Mouse (Mus musculus): ENCODE measurements around the gene Gprin1. TPM values are rescaled to one million over a fixed set of nuclear protein-coding genes. Genes with fewer than 3 reads are reported as not detected.

Gprin1 gene
- polyA plus RNA-seq, 1 experiment from 2014 or later = 10.8 TPM

DNA sequence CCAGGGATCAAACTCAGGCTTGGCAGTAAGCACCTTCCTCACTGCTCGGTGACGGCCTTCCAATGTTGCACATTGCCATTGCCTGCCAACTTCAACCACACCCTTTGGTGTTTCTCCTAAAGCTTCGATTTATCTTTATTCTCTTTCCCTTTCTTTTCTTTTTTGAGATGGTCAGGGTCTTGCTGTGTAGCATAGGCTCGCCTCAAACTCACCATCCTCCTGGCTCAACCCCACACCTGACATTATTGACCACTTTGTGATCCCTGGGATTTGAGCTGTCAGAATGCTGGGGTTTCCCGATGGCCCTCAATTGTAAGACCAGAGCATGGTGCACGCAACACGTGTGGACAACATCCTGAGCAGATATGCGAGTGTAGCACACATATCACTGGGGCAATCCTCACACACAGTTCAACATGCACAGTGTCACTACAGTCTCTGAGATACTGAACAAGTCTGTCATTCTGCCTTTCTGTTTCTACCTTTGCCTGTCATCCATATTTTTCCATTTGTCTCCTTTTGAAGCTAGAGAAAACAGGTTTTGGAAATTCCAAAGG lies 6.6 kb upstream of the Gprin1 start:
- Histone ChIP-seq H3K9ac (ENCODE audit: low read length) (no peak overlapping the region), H3K27me3 (ENCODE audit: control insufficient read depth, insufficient read depth, low read length) (peaks cover 7% of the 10 kb centered on the region; the same call in 1 of the 2 replicates), H3K9me3 (ENCODE audit: control insufficient read depth, low read length) (no peaks in the 10 kb centered on the region), H3K36me3 (ENCODE audit: control insufficient read depth, insufficient read depth, low read length) (no peaks in the 10 kb centered on the region), H3K4me2 (no peak overlapping the region), H3K27ac (ENCODE audit: low read depth, low read length) (no peak overlapping the region), H3K4me3 (ENCODE audit: low read depth, low read length) (no peak overlapping the region), H3K4me1 (ENCODE audit: control insufficient read depth, insufficient read depth, low read length) (peaks cover 20% of the 10 kb centered on the region)
- WGBS = 86% methylated on average over 8 of the region's 8 CpGs
- DNase-seq (ENCODE audit: low spot score, missing footprints) (peak; percentile 65), ATAC-seq (ENCODE audit: low FRiP score) (no peak)

DNA sequence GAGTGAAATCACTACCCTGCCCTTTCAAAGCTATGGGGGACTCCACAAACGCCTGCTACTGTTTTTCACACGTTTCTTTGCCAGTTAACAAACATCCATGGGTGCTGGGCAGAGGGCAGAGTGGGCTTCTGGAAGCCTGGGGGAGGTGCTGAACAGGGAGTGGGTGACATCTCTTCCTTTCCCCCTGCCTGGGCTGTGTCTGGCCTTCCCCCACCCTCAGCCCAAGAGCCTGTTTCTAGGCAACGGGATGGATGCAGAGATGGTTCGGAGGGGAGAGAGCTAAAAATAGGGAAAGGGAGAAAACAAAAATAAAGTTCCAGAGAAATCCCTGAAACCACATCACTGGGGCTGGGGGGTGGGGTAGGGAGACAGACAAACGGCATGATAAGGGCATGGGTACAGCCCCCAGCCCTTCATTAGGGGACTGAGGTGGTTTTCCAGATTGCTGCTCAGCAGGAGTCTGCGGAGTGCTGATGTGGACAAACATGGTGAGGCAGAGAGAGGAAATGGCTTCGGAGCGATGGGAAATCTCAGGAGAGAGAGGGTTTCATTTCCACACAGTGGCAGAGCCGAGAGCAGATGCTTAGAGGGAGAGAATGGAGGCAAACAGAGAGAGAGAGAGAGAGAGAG lies 5.6 kb upstream of the Gprin1 start:
- no peak overlapping the region for H3K9ac ChIP-seq (ENCODE audit: low read length)
- H3K27ac ChIP-seq (ENCODE audit: low read depth, low read length) = peak overlapping the region; percentile 27; the same call in 1 of the 2 replicates
- no peak overlapping the region for H3K4me3 ChIP-seq (ENCODE audit: low read depth, low read length)
- H3K4me2 ChIP-seq = no peak overlapping the region
- WGBS = 25% methylated on average over 9 of the region's 9 CpGs
- DNase-seq (ENCODE audit: low spot score, missing footprints) (no peak), ATAC-seq (ENCODE audit: low FRiP score) (no peak)
- peaks cover 20% of the 10 kb centered on the region for H3K4me1 ChIP-seq (ENCODE audit: control insufficient read depth, insufficient read depth, low read length)
- H3K27me3 ChIP-seq (ENCODE audit: control insufficient read depth, insufficient read depth, low read length) = peaks cover 14% of the 10 kb centered on the region
- no peaks in the 10 kb centered on the region for H3K36me3 ChIP-seq (ENCODE audit: control insufficient read depth, insufficient read depth, low read length)
- no peaks in the 10 kb centered on the region for H3K9me3 ChIP-seq (ENCODE audit: control insufficient read depth, low read length)

DNA sequence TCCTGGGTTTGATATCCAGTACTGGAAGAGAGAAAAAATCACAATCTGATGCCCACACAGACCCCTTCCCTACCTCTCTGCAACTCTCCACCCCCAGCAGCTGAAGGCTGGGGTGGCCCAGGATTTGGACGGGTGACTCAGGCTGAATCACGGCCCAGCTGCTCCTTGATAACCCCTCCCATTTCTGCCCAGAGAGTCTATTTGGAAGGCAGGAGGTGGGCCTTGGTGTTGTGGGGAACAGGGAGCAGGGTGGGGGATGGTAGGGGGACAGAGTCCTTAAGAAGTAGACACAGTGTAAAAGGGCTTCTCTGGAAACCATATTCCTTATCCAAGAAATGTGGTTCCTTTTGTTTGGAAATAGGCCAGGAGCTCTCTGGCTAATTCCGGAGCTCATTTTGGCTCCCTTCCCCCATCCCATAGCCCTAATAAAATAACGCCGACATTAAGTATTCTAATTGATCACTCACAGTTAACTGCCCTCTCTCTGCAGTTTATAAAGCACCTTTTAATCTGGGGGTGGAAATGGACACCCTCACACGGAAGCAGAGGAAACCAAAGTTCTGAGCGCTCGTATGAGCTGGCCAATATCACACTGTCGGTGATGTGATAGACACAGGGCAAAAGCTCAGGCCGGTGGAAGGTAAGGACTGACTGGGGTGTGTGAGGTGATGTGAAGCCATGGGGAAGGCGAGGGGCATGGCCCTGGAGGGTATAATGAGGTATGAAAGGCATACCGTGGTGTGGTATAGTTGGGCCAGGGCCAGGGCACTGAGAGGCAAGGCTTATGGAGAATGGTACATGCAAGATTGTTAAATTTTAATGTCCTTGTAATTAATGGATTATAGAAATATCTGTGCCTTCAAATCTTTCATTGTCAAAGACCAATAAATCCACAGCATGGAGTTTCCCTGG lies 4.8 kb upstream of the Gprin1 start:
- 0 out of 2 replicates have a peak overlapping the region, but pooled peaks have one; percentile 27 for H3K27ac ChIP-seq (ENCODE audit: low read depth, low read length)
- H3K27me3 ChIP-seq (ENCODE audit: control insufficient read depth, insufficient read depth, low read length) = peaks cover 17% of the 10 kb centered on the region
- no peaks in the 10 kb centered on the region for H3K9me3 ChIP-seq (ENCODE audit: control insufficient read depth, low read length)
- H3K4me3 ChIP-seq (ENCODE audit: low read depth, low read length) = no peak overlapping the region
- H3K4me2 ChIP-seq = no peak overlapping the region
- WGBS = 50% methylated on average over 12 of the region's 12 CpGs
- no peak for DNase-seq (ENCODE audit: low spot score, missing footprints)
- peaks cover 15% of the 10 kb centered on the region for H3K4me1 ChIP-seq (ENCODE audit: control insufficient read depth, insufficient read depth, low read length)
- H3K9ac ChIP-seq (ENCODE audit: low read length) = no peak overlapping the region
- ATAC-seq (ENCODE audit: low FRiP score) = no peak
- H3K36me3 ChIP-seq (ENCODE audit: control insufficient read depth, insufficient read depth, low read length) = no peaks in the 10 kb centered on the region

DNA sequence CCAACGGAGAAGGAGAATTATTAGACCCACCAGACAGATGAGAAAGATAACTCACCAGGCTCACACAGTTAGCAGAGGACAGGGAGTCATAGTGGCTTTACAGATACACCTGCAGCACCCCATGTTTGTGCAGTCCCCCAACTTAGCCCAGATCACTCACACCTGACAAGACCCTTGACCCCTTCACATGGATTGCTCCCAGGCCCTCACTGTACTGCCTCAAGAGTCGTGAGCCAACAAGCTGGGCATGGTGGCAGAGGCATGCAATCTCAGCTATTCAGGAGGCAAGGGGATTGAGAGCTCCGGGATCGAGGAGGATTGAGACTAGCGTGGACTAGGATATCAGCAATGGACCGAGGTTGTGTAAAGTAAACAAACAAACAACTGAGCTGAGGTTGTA lies 4.1 kb upstream of the Gprin1 start:
- Histone ChIP-seq H3K27ac (ENCODE audit: low read depth, low read length) (no peak overlapping the region), H3K9me3 (ENCODE audit: control insufficient read depth, low read length) (no peaks in the 10 kb centered on the region), H3K4me1 (ENCODE audit: control insufficient read depth, insufficient read depth, low read length) (peaks cover 10% of the 10 kb centered on the region), H3K4me3 (ENCODE audit: low read depth, low read length) (no peak overlapping the region), H3K4me2 (no peak overlapping the region), H3K9ac (ENCODE audit: low read length) (no peak overlapping the region), H3K27me3 (ENCODE audit: control insufficient read depth, insufficient read depth, low read length) (peaks cover 17% of the 10 kb centered on the region), H3K36me3 (ENCODE audit: control insufficient read depth, insufficient read depth, low read length) (no peaks in the 10 kb centered on the region)
- WGBS = 67% methylated on average over 6 of the region's 6 CpGs
- no peak for DNase-seq (ENCODE audit: low spot score, missing footprints)
- ATAC-seq (ENCODE audit: low FRiP score) = no peak

DNA sequence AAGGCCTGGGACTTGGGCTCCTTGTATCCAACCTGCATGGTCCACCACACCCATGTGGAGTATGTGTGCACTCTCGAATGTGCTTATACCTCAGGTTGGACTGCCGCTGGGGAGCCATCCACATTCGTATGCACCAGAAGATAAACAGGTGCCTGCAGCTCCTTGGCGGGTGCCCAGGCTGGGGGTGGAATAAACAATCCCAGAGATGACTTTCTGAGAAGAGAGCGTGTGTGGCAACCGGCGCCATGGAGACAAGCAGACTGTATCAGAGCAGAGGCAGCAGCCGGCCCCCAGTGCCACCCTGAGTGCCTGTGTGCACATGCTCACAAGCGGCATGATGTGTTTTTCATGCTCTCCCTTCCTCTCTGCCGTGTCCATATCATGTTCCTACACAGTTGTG lies 3.0 kb upstream of the Gprin1 start:
- no peak for DNase-seq (ENCODE audit: low spot score, missing footprints)
- H3K4me1 ChIP-seq (ENCODE audit: control insufficient read depth, insufficient read depth, low read length) = peaks cover 16% of the 10 kb centered on the region
- H3K4me3 ChIP-seq (ENCODE audit: low read depth, low read length) = no peak overlapping the region
- no peak for ATAC-seq (ENCODE audit: low FRiP score)
- no peaks in the 10 kb centered on the region for H3K36me3 ChIP-seq (ENCODE audit: control insufficient read depth, insufficient read depth, low read length)
- H3K4me2 ChIP-seq = no peak overlapping the region
- H3K27me3 ChIP-seq (ENCODE audit: control insufficient read depth, insufficient read depth, low read length) = peaks cover 17% of the 10 kb centered on the region
- WGBS = 76% methylated on average over 10 of the region's 10 CpGs
- no peak overlapping the region for H3K9ac ChIP-seq (ENCODE audit: low read length)
- no peaks in the 10 kb centered on the region for H3K9me3 ChIP-seq (ENCODE audit: control insufficient read depth, low read length)
- H3K27ac ChIP-seq (ENCODE audit: low read depth, low read length) = no peak overlapping the region

DNA sequence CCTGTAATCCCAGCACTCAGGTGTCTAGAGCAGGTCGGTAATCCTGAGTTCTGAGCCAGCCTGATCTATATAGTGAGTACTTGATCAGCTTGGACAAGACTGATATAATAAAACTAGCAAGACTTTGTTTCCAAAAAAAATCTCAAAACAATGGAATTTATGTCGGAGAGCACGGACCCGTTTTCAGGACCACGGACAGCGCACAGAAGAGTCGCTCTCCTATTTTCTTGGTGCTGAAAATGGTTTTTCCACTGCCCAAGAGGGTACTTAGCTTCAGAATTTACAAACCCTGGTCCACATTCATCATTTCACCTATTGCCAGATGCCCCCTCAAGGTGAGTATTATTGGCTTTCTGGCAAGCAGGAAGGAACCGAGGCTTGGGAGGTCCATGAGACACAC lies 1.0 kb upstream of the Gprin1 start:
- H3K4me1 ChIP-seq (ENCODE audit: control insufficient read depth, insufficient read depth, low read length) = peaks cover 22% of the 10 kb centered on the region

DNA sequence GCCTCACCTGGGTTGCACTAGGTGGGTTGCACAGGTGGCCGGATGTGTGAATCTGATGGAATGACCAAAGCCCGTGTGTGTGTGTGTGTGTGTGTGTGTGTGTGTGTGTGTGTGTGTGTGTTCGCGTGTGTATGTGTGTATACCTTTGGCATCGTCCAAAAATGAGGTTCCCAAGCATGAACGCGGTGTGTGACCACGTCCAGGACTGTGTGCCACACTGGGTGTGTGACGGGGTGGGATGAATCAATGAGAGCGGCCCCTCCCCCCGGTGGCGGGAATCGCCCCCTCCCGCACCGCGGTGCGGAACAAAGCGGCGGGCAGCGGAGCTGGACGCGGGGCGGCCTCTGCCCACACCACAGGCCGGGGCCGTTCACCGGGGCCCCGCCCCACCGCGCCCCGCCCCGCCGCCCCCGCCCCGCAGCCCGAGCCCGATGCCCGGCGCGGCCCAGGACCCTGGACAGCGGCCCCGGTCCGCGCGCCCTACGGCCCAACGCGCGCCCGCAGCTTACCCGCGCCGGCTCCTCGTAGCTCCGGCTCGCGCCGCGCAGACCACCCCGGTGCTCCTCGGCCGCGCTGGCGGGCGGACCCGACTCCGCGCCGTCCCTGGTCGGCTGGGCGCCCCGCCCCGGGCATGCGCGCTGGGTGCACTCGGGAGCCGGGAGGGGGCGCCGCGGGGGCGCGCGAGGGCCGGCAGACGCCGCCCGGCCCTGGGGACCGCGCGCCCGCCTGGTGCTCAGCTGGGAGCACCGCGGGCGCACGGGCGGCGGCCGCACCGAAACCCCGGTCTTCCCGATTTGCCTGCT lies 412 bp downstream of the Gprin1 start:
- ATAC-seq (ENCODE audit: low FRiP score) (peak; percentile 88), DNase-seq (ENCODE audit: low spot score, missing footprints) (peak; percentile 97)
- H3K4me2 ChIP-seq = peak overlapping the region; percentile 67
- WGBS = 2% methylated on average over 78 of the region's 100 CpGs
- peak overlapping the region; percentile 76 for H3K9ac ChIP-seq (ENCODE audit: low read length)
- H3K27ac ChIP-seq (ENCODE audit: low read depth, low read length) = peak overlapping the region; percentile 71
- H3K4me3 ChIP-seq (ENCODE audit: low read depth, low read length) = peak overlapping the region; percentile 74
- peaks cover 14% of the 10 kb centered on the region for H3K27me3 ChIP-seq (ENCODE audit: control insufficient read depth, insufficient read depth, low read length)
- H3K36me3 ChIP-seq (ENCODE audit: control insufficient read depth, insufficient read depth, low read length) = no peaks in the 10 kb centered on the region
- no peaks in the 10 kb centered on the region for H3K9me3 ChIP-seq (ENCODE audit: control insufficient read depth, low read length)
- peaks cover 22% of the 10 kb centered on the region for H3K4me1 ChIP-seq (ENCODE audit: control insufficient read depth, insufficient read depth, low read length)

More for the DNA sequence above, 1.0 kb upstream of the Gprin1 start:
- H3K36me3 ChIP-seq (ENCODE audit: control insufficient read depth, insufficient read depth, low read length) = no peaks in the 10 kb centered on the region
- ATAC-seq (ENCODE audit: low FRiP score) (no peak), DNase-seq (ENCODE audit: low spot score, missing footprints) (peak; percentile 97)
- H3K4me3 ChIP-seq (ENCODE audit: low read depth, low read length) = no peak overlapping the region
- H3K9me3 ChIP-seq (ENCODE audit: control insufficient read depth, low read length) = no peaks in the 10 kb centered on the region
- no peak overlapping the region for H3K9ac ChIP-seq (ENCODE audit: low read length)
- H3K4me2 ChIP-seq = no peak overlapping the region
- no peak overlapping the region for H3K27ac ChIP-seq (ENCODE audit: low read depth, low read length)
- 3% methylated on average over 8 of the region's 8 CpGs for WGBS
- H3K27me3 ChIP-seq (ENCODE audit: control insufficient read depth, insufficient read depth, low read length) = peaks cover 14% of the 10 kb centered on the region

DNA sequence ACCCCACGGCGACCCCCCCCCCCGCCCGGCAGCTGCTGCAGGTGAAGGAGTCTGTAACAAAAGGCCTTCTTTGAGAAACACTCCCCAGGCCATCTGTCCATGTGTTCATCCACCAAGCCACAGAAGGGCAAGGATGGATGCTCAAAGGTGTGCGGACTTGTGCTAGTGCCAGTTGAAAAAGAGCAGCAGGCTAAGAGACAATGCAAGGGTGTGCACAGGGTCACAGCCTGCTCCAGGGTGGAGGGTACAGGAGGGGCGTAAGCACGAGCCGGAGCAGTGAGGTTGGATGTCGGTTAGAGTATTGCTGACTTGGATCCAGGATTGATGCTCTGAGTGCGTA lies 983 bp downstream of the Gprin1 start:
- Histone ChIP-seq H3K27ac (ENCODE audit: low read depth, low read length) (no peak overlapping the region), H3K9me3 (ENCODE audit: control insufficient read depth, low read length) (no peaks in the 10 kb centered on the region), H3K4me1 (ENCODE audit: control insufficient read depth, insufficient read depth, low read length) (peaks cover 19% of the 10 kb centered on the region), H3K36me3 (ENCODE audit: control insufficient read depth, insufficient read depth, low read length) (no peaks in the 10 kb centered on the region), H3K9ac (ENCODE audit: low read length) (peak overlapping the region; percentile 76), H3K4me2 (peak overlapping the region; percentile 67), H3K27me3 (ENCODE audit: control insufficient read depth, insufficient read depth, low read length) (peaks cover 14% of the 10 kb centered on the region), H3K4me3 (ENCODE audit: low read depth, low read length) (peak overlapping the region; percentile 74)
- 44% methylated on average over 10 of the region's 10 CpGs for WGBS
- ATAC-seq (ENCODE audit: low FRiP score) (peak; percentile 17; the same call in 1 of the 2 replicates), DNase-seq (ENCODE audit: low spot score, missing footprints) (no peak)

All from midbrain, embryonic 11.5 days (tissue).